Mouse (Mus musculus) CH12.LX (cell line): ENCODE results near the gene Plk3. TPM values are rescaled to one million over a fixed set of nuclear protein-coding genes. Genes with fewer than 3 reads are reported as not detected.

Source experiments
- DNase-seq: peaks from one replicate; pipeline ENCODE4 v3.0.0-alpha.2; 2013; ENCODE audit errors: extremely low read depth
- H3K27ac ChIP-seq: 2 replicates; pipeline ENCODE4 v1.5.1; 2012; ENCODE audit warnings: low read depth, mild to moderate bottlenecking, control low read depth, moderate library complexity; ENCODE audit not compliant: insufficient read depth
- H3K27me3 ChIP-seq: replicated peaks from 2 replicates; pipeline ENCODE3; 2012; ENCODE audit warnings: inconsistent platforms
- H3K36me3 ChIP-seq, 2 experiments: replicated peaks in 1 of 2; 2 replicates each; pipeline versions ENCODE3 to v1.6.1; 2012; ENCODE audit warnings: inconsistent platforms in 1 of 2, low read length in 1 of 2, mild to moderate bottlenecking in 1 of 2, mixed read lengths in 1 of 2, moderate library complexity in 1 of 2; ENCODE audit not compliant: control insufficient read depth in 1 of 2, insufficient read depth in 1 of 2
- H3K4me1 ChIP-seq, 2 experiments: 2 replicates each; pipeline ENCODE4 v1.6.1; 2012; ENCODE audit warnings: inconsistent platforms in 1 of 2, moderate library complexity in 1 of 2; ENCODE audit not compliant: insufficient read depth in 2 of 2, control insufficient read depth in 1 of 2
- H3K4me2 ChIP-seq: 2 replicates; pipeline ENCODE4 v1.6.1; 2012; ENCODE audit warnings: low read depth, mild to moderate bottlenecking, control low read depth; ENCODE audit not compliant: poor library complexity, insufficient read depth, severe bottlenecking
- H3K4me3 ChIP-seq, 3 experiments: fragments of 150-350 bp in 1 of 3; sonication (generic) in 1 of 3; replicated peaks in 1 of 3; 2 replicates each; pipeline versions ENCODE3 to v1.5.1; 2011 to 2012; ENCODE audit warnings: low read depth in 2 of 3, low read length in 2 of 3, mild to moderate bottlenecking in 2 of 3, moderate library complexity in 2 of 3, control low read depth in 1 of 3, improper control_type of control experiment in 1 of 3, inconsistent platforms in 1 of 3, mixed read lengths in 1 of 3; ENCODE audit not compliant: poor library complexity in 1 of 3
- H3K79me2 ChIP-seq: replicated peaks from 2 replicates; pipeline ENCODE4 v1.6.1; 2012; ENCODE audit warnings: mild to moderate bottlenecking, moderate library complexity; ENCODE audit not compliant: control insufficient read depth, poor library complexity, insufficient read depth, severe bottlenecking; ENCODE audit errors: extremely low read depth
- H3K9ac ChIP-seq: 2 replicates; pipeline ENCODE4 v1.6.1; 2012; ENCODE audit warnings: low read depth, mild to moderate bottlenecking, control low read depth, moderate library complexity; ENCODE audit not compliant: insufficient read depth
- H3K9me3 ChIP-seq: replicated peaks from 2 replicates; pipeline ENCODE3; 2012; ENCODE audit warnings: low read length, inconsistent platforms, mixed read lengths
- BHLHE40 ChIP-seq: IDR thresholded peaks from 2 replicates; pipeline ENCODE4 v1.6.1; 2011; ENCODE audit warnings: mild to moderate bottlenecking, low read depth, low read length, improper control_type of control experiment
- CHD1 ChIP-seq: IDR thresholded peaks from 2 replicates; pipeline ENCODE4 v1.6.1; 2012; ENCODE audit warnings: low read depth, low read length, improper control_type of control experiment, inconsistent platforms
- CHD2 ChIP-seq: IDR thresholded peaks from 2 replicates; pipeline ENCODE4 v1.6.1; 2011; ENCODE audit warnings: low read length, improper control_type of control experiment
- CTCF ChIP-seq, 2 experiments: IDR thresholded peaks in 1 of 2; conservative IDR thresholded peaks in 1 of 2; 2 replicates each; pipeline ENCODE4 v1.5.1; 2011 to 2012; ENCODE audit warnings: low read depth in 2 of 2, low read length in 2 of 2, improper control_type of control experiment in 1 of 2, inconsistent platforms in 1 of 2, mild to moderate bottlenecking in 1 of 2, moderate library complexity in 1 of 2
- ELF1 ChIP-seq: IDR thresholded peaks from 2 replicates; pipeline ENCODE4 v1.6.1; 2014; ENCODE audit warnings: low read depth, mild to moderate bottlenecking, inconsistent platforms, low read length, improper control_type of control experiment
- EP300 ChIP-seq: IDR thresholded peaks from 2 replicates; pipeline ENCODE4 v1.6.1; 2011; ENCODE audit warnings: low read length, improper control_type of control experiment
- ETS1 ChIP-seq: conservative IDR thresholded peaks from 2 replicates; pipeline ENCODE4 v1.6.1; 2012; ENCODE audit warnings: low read depth, mild to moderate bottlenecking, inconsistent platforms, low read length, improper control_type of control experiment, moderate library complexity
- GABPA ChIP-seq: IDR thresholded peaks from 2 replicates; pipeline ENCODE4 v1.6.1; 2012; ENCODE audit warnings: low read depth, low read length, improper control_type of control experiment, inconsistent platforms; ENCODE audit not compliant: insufficient replicate concordance
- HCFC1 ChIP-seq: IDR thresholded peaks from 2 replicates; pipeline ENCODE4 v1.6.1; 2012; ENCODE audit warnings: low read depth, mild to moderate bottlenecking, inconsistent platforms, low read length, improper control_type of control experiment
- IRF4 ChIP-seq: IDR thresholded peaks from 2 replicates; pipeline ENCODE4 v1.6.1; 2014; ENCODE audit warnings: low read depth, mild to moderate bottlenecking, inconsistent platforms, low read length, improper control_type of control experiment
- JUN ChIP-seq: IDR thresholded peaks from 2 replicates; pipeline ENCODE4 v1.6.1; 2011; ENCODE audit warnings: low read depth, mild to moderate bottlenecking, low read length, improper control_type of control experiment, moderate library complexity; ENCODE audit not compliant: insufficient read depth
- JUND ChIP-seq: conservative IDR thresholded peaks from 2 replicates; pipeline ENCODE4 v1.6.1; 2011; ENCODE audit warnings: low read depth, low read length, improper control_type of control experiment
- KAT2A ChIP-seq: IDR thresholded peaks from 2 replicates; pipeline ENCODE4 v1.6.1; 2012; ENCODE audit warnings: low read length, improper control_type of control experiment, inconsistent platforms; ENCODE audit not compliant: insufficient replicate concordance
- MAX ChIP-seq: IDR thresholded peaks from 2 replicates; pipeline ENCODE4 v1.6.1; 2011; ENCODE audit warnings: low read length, improper control_type of control experiment
- MAZ ChIP-seq: IDR thresholded peaks from 2 replicates; pipeline ENCODE4 v1.6.1; 2012; ENCODE audit warnings: low read depth, mild to moderate bottlenecking, inconsistent platforms, low read length, improper control_type of control experiment, moderate library complexity
- MEF2A ChIP-seq: IDR thresholded peaks from 2 replicates; pipeline ENCODE4 v1.6.1; 2014; ENCODE audit warnings: low read depth, mild to moderate bottlenecking, inconsistent platforms, low read length, improper control_type of control experiment, borderline replicate concordance
- MXI1 ChIP-seq: IDR thresholded peaks from 2 replicates; pipeline ENCODE4 v1.6.1; 2011; ENCODE audit warnings: mild to moderate bottlenecking, low read depth, low read length, improper control_type of control experiment
- MYC ChIP-seq: IDR thresholded peaks from 2 replicates; pipeline ENCODE4 v1.6.1; 2011; ENCODE audit warnings: low read depth, mild to moderate bottlenecking, improper control_type of control experiment, low read length
- NELFE ChIP-seq: IDR thresholded peaks from 2 replicates; pipeline ENCODE4 v1.6.1; 2011; ENCODE audit warnings: low read depth, low read length, improper control_type of control experiment
- NRF1 ChIP-seq: IDR thresholded peaks from 2 replicates; pipeline ENCODE4 v1.6.1; 2014; ENCODE audit warnings: low read depth, mild to moderate bottlenecking, inconsistent platforms, low read length, improper control_type of control experiment, moderate library complexity
- POLR2A ChIP-seq: IDR thresholded peaks from 2 replicates; pipeline ENCODE4 v1.6.1; 2011; ENCODE audit warnings: low read depth, mild to moderate bottlenecking, improper control_type of control experiment, low read length
- POLR2AphosphoS2 ChIP-seq: IDR thresholded peaks from 2 replicates; pipeline ENCODE4 v1.6.1; 2011; ENCODE audit warnings: low read depth, low read length, improper control_type of control experiment
- RCOR1 ChIP-seq: conservative IDR thresholded peaks from 2 replicates; pipeline ENCODE4 v1.6.1; 2012; ENCODE audit warnings: low read depth, mild to moderate bottlenecking, inconsistent platforms, low read length, improper control_type of control experiment
- SIN3A ChIP-seq: IDR thresholded peaks from 2 replicates; pipeline ENCODE4 v1.6.1; 2012; ENCODE audit warnings: low read length, improper control_type of control experiment, inconsistent platforms
- TBP ChIP-seq: conservative IDR thresholded peaks from 2 replicates; pipeline ENCODE4 v1.6.1; 2011; ENCODE audit warnings: low read depth, low read length, improper control_type of control experiment
- TCF12 ChIP-seq: IDR thresholded peaks from 2 replicates; pipeline ENCODE4 v1.6.1; 2014; ENCODE audit warnings: low read depth, mild to moderate bottlenecking, inconsistent platforms, low read length, improper control_type of control experiment
- UBTF ChIP-seq: IDR thresholded peaks from 2 replicates; pipeline ENCODE4 v1.6.1; 2012; ENCODE audit warnings: low read depth, mild to moderate bottlenecking, inconsistent platforms, low read length, improper control_type of control experiment, moderate library complexity
- USF1 ChIP-seq: IDR thresholded peaks from 2 replicates; pipeline ENCODE4 v1.6.1; 2014; ENCODE audit warnings: low read depth, mild to moderate bottlenecking, inconsistent platforms, low read length, improper control_type of control experiment
- ZKSCAN1 ChIP-seq: IDR thresholded peaks from 2 replicates; pipeline ENCODE4 v1.6.1; 2012; ENCODE audit warnings: low read depth, inconsistent platforms, low read length, improper control_type of control experiment, borderline replicate concordance
- ZMIZ1 ChIP-seq: IDR thresholded peaks from 2 replicates; pipeline ENCODE4 v1.6.1; 2012; ENCODE audit warnings: low read depth, mild to moderate bottlenecking, inconsistent platforms, low read length, improper control_type of control experiment
- dilution Hi-C: fragments of 300-500 bp; cut with MboI; formaldehyde crosslinking; loops from 2 replicates; pipeline ENCODE4 v1.14.3; 2020; ENCODE audit warnings: low sequenced_read_pairs; ENCODE audit not compliant: extremely low pct_unique_long_range_greater_than_20kb, extremely low pct_ligation_motif_present
- in situ Hi-C: fragments of 300-500 bp; cut with MboI; formaldehyde crosslinking; loops from 3 replicates; pipeline ENCODE4 v1.14.3; 2019; ENCODE audit warnings: low sequenced_read_pairs, low pct_ligation_motif_present, low pct_unique_long_range_greater_than_20kb, mixed read lengths
- polyA plus RNA-seq: library from polyadenylated mRNA; unstranded; fragments of >175 nt; gene quantifications from 2 replicates; pipeline ENCODE4 v1.2.1, GENCODE M21; 2012; ENCODE audit warnings: low read depth; ENCODE audit not compliant: insufficient read length
- total RNA-seq, 2 experiments: library from RNA; depleted of rRNA; stranded (reverse); fragments of 300-350 nt in 1 of 2; fragments of >200 nt in 1 of 2; gene quantifications; 2 replicates each; pipeline ENCODE4 v1.2.3; 2012 to 2014

Gene Plk3
- total and polyA plus RNA-seq, 3 experiments, result 8.8 to 18.5 (median 12.0) TPM

GRCm38 (mm10) chr4:117124518-117125347 is 9.0 kb downstream of the Plk3 start:
- peak overlapping the region; percentile 54 for H3K9ac ChIP-seq
- in situ Hi-C loops, result no loop called here
- H3K9me3 ChIP-seq, result no peaks in the 10 kb centered on the region
- peaks cover 5% of the 10 kb centered on the region; the same call in 1 of the 2 replicates for H3K79me2 ChIP-seq
- peaks cover 18 to 70% of the 10 kb centered on the region in 2 experiments for H3K4me1 ChIP-seq
- H3K4me3 ChIP-seq, result peak overlapping the region in 2 of 3 experiments; percentile 15 to 38
- dilution Hi-C loops, result no loop called here
- H3K27me3 ChIP-seq, result no peaks in the 10 kb centered on the region
- peak; percentile 90 for TF ChIP-seq MAZ
- peak; percentile 8; the same call in 1 of the 2 replicates for TF ChIP-seq JUND
- TF ChIP-seq MAX, result peak; percentile 57; the same call in 1 of the 2 replicates
- TF ChIP-seq NELFE, result peak; percentile 71
- TF ChIP-seq ELF1, result peak; percentile 57
- TF ChIP-seq MEF2A, result peak; percentile 58; the same call in 1 of the 2 replicates
- TF ChIP-seq USF1, result no peak
- TF ChIP-seq SIN3A, result peak; percentile 77
- TF ChIP-seq POLR2AphosphoS2, result no peak
- TF ChIP-seq UBTF, result no peak
- peak; percentile 83 for TF ChIP-seq MYC
- TF ChIP-seq CHD2, result peak; percentile 71
- TF ChIP-seq KAT2A, result 0 out of 2 replicates have a peak, but pooled peaks have one; percentile 22
- TF ChIP-seq HCFC1, result peak; percentile 49
- peak; percentile 27; the same call in 1 of the 2 replicates for TF ChIP-seq IRF4
- peak; percentile 79 for TF ChIP-seq ETS1
- no peak for TF ChIP-seq ZKSCAN1
- TF ChIP-seq ZMIZ1, result peak; percentile 77
- peak; percentile 37; the same call in 1 of the 2 replicates for TF ChIP-seq TBP
- no peak for TF ChIP-seq NRF1
- peak; percentile 66 for TF ChIP-seq EP300
- 0 out of 2 replicates have a peak, but pooled peaks have one; percentile 24 for TF ChIP-seq RCOR1
- TF ChIP-seq POLR2A, result peak; percentile 65
- peak; percentile 69 for TF ChIP-seq BHLHE40
- peak in 1 of 2 experiments; percentile 21; a peak in 1 of 4 replicates for TF ChIP-seq CTCF (conservative IDR thresholded peaks at IDR 0.05 in 1 of 2, IDR thresholded peaks at IDR 0.05 in 1 of 2; ENCODE audit: low read depth in 2 of 2, low read length in 2 of 2)
- TF ChIP-seq JUN, result peak; percentile 52
- TF ChIP-seq GABPA, result no peak
- no peak for TF ChIP-seq CHD1
- TF ChIP-seq MXI1, result peak; percentile 26
- TF ChIP-seq TCF12, result peak; percentile 47; the same call in 1 of the 2 replicates
- peaks cover 16 to 22% of the 10 kb centered on the region in 2 experiments for H3K36me3 ChIP-seq
- peak overlapping the region; percentile 64 for H3K4me2 ChIP-seq
- peak overlapping the region; percentile 94 for H3K27ac ChIP-seq
- DNase-seq, result peak; percentile 92
